Comparison of ENCODE assay signal across 8 mouse cellular contexts in genomic region chr12:118300754-118301071, GRCm38 (mm10). TPM values are rescaled to one million over a fixed set of nuclear protein-coding genes. Genes with fewer than 3 reads are reported as not detected.
DNase-seq lines count a peak whose midpoint lies in the region; ATAC-seq and TF ChIP-seq lines count a peak whose summit lies in the region.

No protein-coding gene starts in this region.

- no peak for TF ChIP-seq CTCF in heart, adult 2 months (IDR thresholded peaks at IDR 0.05)
- no peak for TF ChIP-seq CTCF in thymus, adult 2 months (IDR thresholded peaks at IDR 0.05; ENCODE audit: borderline replicate concordance, control insufficient read depth, extremely low read depth, insufficient read depth, low read length, poor library complexity)

- peaks cover 9% of the 10 kb centered on the region for H3K4me1 ChIP-seq in heart, adult 2 months (ENCODE audit: control insufficient read depth, insufficient read depth, low read length)
- peaks cover 16% of the 10 kb centered on the region for H3K4me1 ChIP-seq in thymus, adult 2 months (replicated peaks; ENCODE audit: control insufficient read depth, insufficient read depth, low read length)
- H3K4me1 ChIP-seq in liver, embryonic 12.5 days, result peaks cover 61% of the 10 kb centered on the region

- peaks cover 7% of the 10 kb centered on the region for H3K36me3 ChIP-seq in heart, adult 2 months (ENCODE audit: control insufficient read depth, insufficient read depth, low read length)
- H3K36me3 ChIP-seq in thymus, adult 2 months (ENCODE audit: control insufficient read depth, insufficient read depth, low read length), result no peaks in the 10 kb centered on the region
- peaks cover 14% of the 10 kb centered on the region for H3K36me3 ChIP-seq in liver, embryonic 12.5 days

- WGBS in heart, adult 2 months, result 1% methylated on average over 13 of the region's 13 CpGs
- WGBS in thymus, adult 2 months, result under 1% methylated on average over 13 of the region's 13 CpGs
- 2% methylated on average over 10 of the region's 13 CpGs for WGBS in liver, embryonic 12.5 days (ENCODE audit: insufficient replicate concordance)

- no peak for DNase-seq in heart, adult 2 months
- no peak for DNase-seq in heart, adult 11 months
- DNase-seq in thymus, adult 2 months, result no peak
- no peak for DNase-seq in thymus, postnatal 14 days
- no peak for DNase-seq in B cell, adult 2 months
- no peak for DNase-seq in thymus, postnatal 25 days

- peak overlapping the region; percentile 69 for H3K9ac ChIP-seq in heart, adult 2 months (ENCODE audit: low read depth, low read length)
- H3K9ac ChIP-seq in liver, embryonic 12.5 days, result peak overlapping the region; percentile 82

- H3K79me2 ChIP-seq in heart, adult 2 months (replicated peaks; ENCODE audit: control insufficient read depth, insufficient read depth, low read length), result no peaks in the 10 kb centered on the region

- H3K4me2 ChIP-seq in liver, embryonic 12.5 days, result peak overlapping the region; percentile 78

- H3K4me3 ChIP-seq in heart, adult 2 months, result peak overlapping the region; percentile 58
- H3K4me3 ChIP-seq in thymus, adult 2 months (ENCODE audit: control insufficient read depth, insufficient read depth, low read length), result peak overlapping the region; percentile 67
- peak overlapping the region; percentile 84 for H3K4me3 ChIP-seq in liver, embryonic 12.5 days

- 0 out of 2 replicates have a peak, but pooled peaks have one; percentile 6 for TF ChIP-seq POLR2A in heart, adult 2 months (IDR thresholded peaks at IDR 0.05; ENCODE audit: insufficient read depth, low read depth, low read length)
- TF ChIP-seq POLR2A in thymus, adult 2 months (IDR thresholded peaks at IDR 0.05; ENCODE audit: control insufficient read depth, extremely low read depth, insufficient read depth, low read length, poor library complexity), result no peak

- H3K27me3 ChIP-seq in heart, adult 2 months (ENCODE audit: control insufficient read depth, insufficient read depth, low read length), result no peaks in the 10 kb centered on the region
- H3K27me3 ChIP-seq in thymus, adult 2 months (ENCODE audit: control insufficient read depth, insufficient read depth, low read length), result no peaks in the 10 kb centered on the region
- H3K27me3 ChIP-seq in liver, embryonic 12.5 days (replicated peaks), result no peaks in the 10 kb centered on the region

- H3K27ac ChIP-seq in heart, adult 2 months, result peak overlapping the region; percentile 92
- H3K27ac ChIP-seq in thymus, adult 2 months (ENCODE audit: control insufficient read depth, insufficient read depth, low read length), result peak overlapping the region; percentile 83
- H3K27ac ChIP-seq in liver, embryonic 12.5 days, result peak overlapping the region; percentile 97

- H3K9me3 ChIP-seq in liver, embryonic 12.5 days (replicated peaks), result no peaks in the 10 kb centered on the region

- intact Hi-C loops in heart, adult 2 months (cut with DNase I), result loop anchor here (10.0 kb wide), 1 partner anchor 544 kb away; the partner anchor contains the start of gene Sp8

- TF ChIP-seq EP300 in heart, adult 2 months (IDR thresholded peaks at IDR 0.05; ENCODE audit: insufficient read depth, low read depth, low read length), result no peak

- no peak for ATAC-seq in liver, embryonic 12.5 days
- ATAC-seq in CD4-positive, CD25-positive, alpha-beta regulatory T cell, adult 4 months, result no peak

RNA-seq across cellular contexts. Expression of gene Sp4, which starts 0.5 kb away (rescaled TPM):
- 10 to 100 TPM in 1 of 2 experiments, 1 to 10 TPM in 1; 9.5 to 12.0 TPM for total RNA-seq in heart, adult 2 months (2021)
- polyA plus RNA-seq in heart, adult 2 months (2012; rRNA removed), result 4.4 and 7.4 TPM in 2 replicates
- polyA plus RNA-seq in thymus, adult 2 months (2012; rRNA removed), result 27.8 and 29.3 TPM in 2 replicates
- 7.2 and 7.6 TPM in 2 replicates for polyA plus RNA-seq in liver, embryonic 12.5 days (2016; fragmentation: Nextera tagmentation; extraction: Ambion mirVana)
- polyA plus RNA-seq in CD4-positive, CD25-positive, alpha-beta regulatory T cell, adult 4 months (2017; shearing (Covaris generic)), result 10 to 100 TPM; 20.0 to 21.0 TPM
